Mouse (Mus musculus): Measurements from ENCODE around the gene Mlh3. TPM values are rescaled to one million over a fixed set of nuclear protein-coding genes. Genes with fewer than 3 reads are reported as not detected.
A peak's percentile ranks its signal among the peaks of the same experiment; 100 is the strongest.

The Mlh3 gene
- polyA plus RNA-seq, 1 experiment from 2014 or later: 8.8 TPM

DNA sequence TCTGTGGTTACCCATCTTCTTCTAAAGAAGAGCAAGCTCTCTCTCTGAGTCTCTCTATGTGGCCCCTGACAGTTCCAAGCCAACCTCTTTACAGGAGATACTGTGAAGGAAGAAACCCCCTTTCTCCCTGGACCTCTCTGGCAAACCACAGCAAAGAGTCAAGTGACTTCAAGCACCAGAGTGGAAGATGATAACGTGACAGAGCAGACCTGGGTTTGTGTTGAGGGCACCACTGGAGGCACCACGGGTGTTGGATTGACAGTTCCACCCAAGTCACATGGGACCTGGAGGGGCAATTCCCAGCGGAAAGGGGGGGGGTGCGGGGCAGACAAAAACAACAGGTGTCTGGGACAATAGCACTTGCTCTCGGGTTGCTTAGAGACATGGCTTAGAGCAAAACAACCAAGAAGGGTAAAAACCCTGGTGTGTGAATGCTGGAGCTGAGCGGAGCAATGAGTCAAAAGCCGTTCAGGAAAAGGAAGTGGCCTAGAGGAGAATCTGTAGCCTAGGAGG, 61.7 kb downstream of the Mlh3 start:
- Histone ChIP-seq H3K36me3 (ENCODE audit: insufficient read depth) (no peaks in the 10 kb centered on the region), H3K4me2 (no peak overlapping the region), H3K4me1 (ENCODE audit: insufficient read depth) (no peaks in the 10 kb centered on the region), H3K27ac (ENCODE audit: low read depth) (no peak overlapping the region), H3K9me3 (ENCODE audit: low read depth, low read length) (no peaks in the 10 kb centered on the region), H3K9ac (no peak overlapping the region), H3K27me3 (ENCODE audit: insufficient read depth, low read length) (no peaks in the 10 kb centered on the region), H3K4me3 (ENCODE audit: low read depth, low read length) (no peak overlapping the region)
- WGBS: 39% methylated on average over 7 of the region's 7 CpGs
- ATAC-seq (ENCODE audit: insufficient read depth): no peak
- DNase-seq: no peak
- no peak for TF ChIP-seq CTCF (IDR thresholded peaks at IDR 0.05; ENCODE audit: low read depth)

DNA sequence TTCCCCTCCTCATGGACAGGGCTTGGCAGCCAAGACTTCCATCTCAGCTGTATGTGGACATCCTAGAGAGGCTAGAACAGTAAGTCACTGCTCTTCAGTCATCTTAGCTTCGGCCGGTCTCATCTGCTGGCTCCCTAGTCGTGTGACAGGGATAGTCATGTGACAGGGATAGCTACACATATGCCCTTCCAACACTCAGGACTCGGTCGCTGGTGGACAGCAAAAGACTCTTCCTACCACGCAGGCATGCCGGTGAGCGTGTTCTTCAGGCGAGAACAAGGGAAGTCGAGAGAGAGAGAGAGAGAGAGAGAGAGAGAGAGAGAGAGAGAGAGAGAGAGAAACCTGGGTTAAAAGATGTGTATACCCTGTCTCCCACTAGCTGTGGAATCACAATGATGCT, 65.0 kb downstream of the Mlh3 start:
- Histone ChIP-seq H3K4me3 (ENCODE audit: low read depth, low read length) (no peak overlapping the region), H3K9ac (no peak overlapping the region), H3K27me3 (ENCODE audit: insufficient read depth, low read length) (no peaks in the 10 kb centered on the region), H3K4me2 (no peak overlapping the region), H3K27ac (ENCODE audit: low read depth) (no peak overlapping the region), H3K4me1 (ENCODE audit: insufficient read depth) (peaks cover 11% of the 10 kb centered on the region), H3K9me3 (ENCODE audit: low read depth, low read length) (no peaks in the 10 kb centered on the region), H3K36me3 (ENCODE audit: insufficient read depth) (no peaks in the 10 kb centered on the region)
- 84% methylated on average over 10 of the region's 10 CpGs for WGBS
- TF ChIP-seq CTCF (IDR thresholded peaks at IDR 0.05; ENCODE audit: low read depth): no peak
- DNase-seq (no peak), ATAC-seq (ENCODE audit: insufficient read depth) (no peak)

DNA sequence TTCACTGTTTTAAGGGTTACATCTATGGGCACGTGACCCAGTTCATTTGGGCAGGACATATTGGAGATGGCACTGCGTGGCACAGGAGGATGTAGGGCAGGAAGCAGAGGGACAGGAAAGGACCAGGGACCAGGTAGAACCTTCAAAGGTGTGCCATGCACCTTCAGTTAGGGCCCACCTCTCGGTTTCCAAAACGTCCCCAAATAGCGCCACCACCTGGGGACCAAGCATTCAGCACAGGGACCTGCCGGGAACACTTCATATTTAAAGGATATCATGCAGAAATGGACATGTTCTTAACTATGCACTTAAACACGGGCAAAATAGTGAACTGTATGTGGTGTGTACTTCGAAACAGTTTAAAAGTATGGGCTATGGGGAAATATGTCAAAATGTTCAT, 66.3 kb downstream of the Mlh3 start:
- H3K4me3 ChIP-seq (ENCODE audit: low read depth, low read length): no peak overlapping the region
- H3K36me3 ChIP-seq (ENCODE audit: insufficient read depth): no peaks in the 10 kb centered on the region
- H3K27ac ChIP-seq (ENCODE audit: low read depth): no peak overlapping the region
- 53% methylated on average over 8 of the region's 8 CpGs for WGBS
- DNase-seq: no peak
- ATAC-seq (ENCODE audit: insufficient read depth): no peak
- H3K27me3 ChIP-seq (ENCODE audit: insufficient read depth, low read length): no peaks in the 10 kb centered on the region
- H3K9me3 ChIP-seq (ENCODE audit: low read depth, low read length): no peaks in the 10 kb centered on the region
- TF ChIP-seq CTCF (IDR thresholded peaks at IDR 0.05; ENCODE audit: low read depth): peak; percentile 18; the same call in 1 of the 2 replicates
- peaks cover 11% of the 10 kb centered on the region for H3K4me1 ChIP-seq (ENCODE audit: insufficient read depth)
- H3K4me2 ChIP-seq: no peak overlapping the region
- H3K9ac ChIP-seq: no peak overlapping the region

DNA sequence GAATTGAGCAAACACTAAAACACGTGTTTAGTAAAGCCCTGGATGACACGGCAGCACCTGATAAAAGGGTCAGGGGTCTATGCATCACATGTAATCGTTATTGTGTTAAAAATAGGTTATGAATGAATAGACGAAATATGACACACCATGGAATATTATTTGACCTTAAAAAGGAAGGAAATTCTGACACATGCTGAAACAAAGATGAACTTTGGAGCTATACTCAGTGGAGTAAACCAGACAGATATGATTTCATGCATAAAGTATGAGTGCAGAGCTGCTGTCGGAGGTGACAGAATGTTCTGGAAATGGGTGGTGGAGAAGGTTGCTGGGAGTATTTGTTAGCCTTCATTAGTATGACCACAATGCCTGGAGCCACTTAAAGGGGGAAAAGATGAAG, 66.7 kb downstream of the Mlh3 start:
- no peaks in the 10 kb centered on the region for H3K9me3 ChIP-seq (ENCODE audit: low read depth, low read length)
- no peaks in the 10 kb centered on the region for H3K27me3 ChIP-seq (ENCODE audit: insufficient read depth, low read length)
- no peak overlapping the region for H3K27ac ChIP-seq (ENCODE audit: low read depth)
- H3K4me1 ChIP-seq (ENCODE audit: insufficient read depth): peaks cover 11% of the 10 kb centered on the region
- ATAC-seq (ENCODE audit: insufficient read depth) (no peak), DNase-seq (no peak)
- H3K36me3 ChIP-seq (ENCODE audit: insufficient read depth): no peaks in the 10 kb centered on the region
- no peak overlapping the region for H3K4me3 ChIP-seq (ENCODE audit: low read depth, low read length)
- 58% methylated on average over 5 of the region's 5 CpGs for WGBS
- no peak overlapping the region for H3K4me2 ChIP-seq
- no peak overlapping the region for H3K9ac ChIP-seq
- TF ChIP-seq CTCF (IDR thresholded peaks at IDR 0.05; ENCODE audit: low read depth): no peak

DNA sequence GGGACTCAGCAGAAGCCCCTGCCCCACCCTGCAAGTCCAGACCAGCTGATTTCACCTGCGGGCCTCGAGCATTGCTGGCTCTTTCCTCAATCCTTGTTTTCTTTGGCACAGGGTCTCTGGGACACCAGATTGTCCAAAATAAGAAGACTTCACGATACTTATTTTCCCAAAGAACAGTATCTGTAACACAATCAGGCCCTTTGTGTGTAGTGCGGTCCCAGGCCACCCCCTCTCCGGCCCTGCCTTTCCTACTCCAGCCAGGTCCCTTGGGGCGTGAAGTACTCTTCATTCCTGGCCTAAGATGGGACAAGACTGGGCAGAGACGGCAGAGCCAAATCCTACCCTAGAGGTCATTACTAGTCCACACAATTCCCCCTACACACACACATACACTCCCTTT, 68.2 kb downstream of the Mlh3 start:
- H3K27ac ChIP-seq (ENCODE audit: low read depth): no peak overlapping the region
- H3K4me3 ChIP-seq (ENCODE audit: low read depth, low read length): no peak overlapping the region
- no peaks in the 10 kb centered on the region for H3K36me3 ChIP-seq (ENCODE audit: insufficient read depth)
- WGBS: 81% methylated on average over 7 of the region's 7 CpGs
- no peaks in the 10 kb centered on the region for H3K9me3 ChIP-seq (ENCODE audit: low read depth, low read length)
- no peak for DNase-seq
- peaks cover 23% of the 10 kb centered on the region for H3K4me1 ChIP-seq (ENCODE audit: insufficient read depth)
- no peak for TF ChIP-seq CTCF (IDR thresholded peaks at IDR 0.05; ENCODE audit: low read depth)
- no peak overlapping the region for H3K4me2 ChIP-seq
- H3K9ac ChIP-seq: no peak overlapping the region
- ATAC-seq (ENCODE audit: insufficient read depth): no peak
- no peaks in the 10 kb centered on the region for H3K27me3 ChIP-seq (ENCODE audit: insufficient read depth, low read length)

GRCm38 (mm10) chr12:85201830-85202147, 68.6 kb downstream of the Mlh3 start:
- ATAC-seq (ENCODE audit: insufficient read depth): no peak
- TF ChIP-seq CTCF (IDR thresholded peaks at IDR 0.05; ENCODE audit: low read depth): no peak
- H3K4me1 ChIP-seq (ENCODE audit: insufficient read depth): peaks cover 25% of the 10 kb centered on the region
- no peak overlapping the region for H3K4me2 ChIP-seq
- no peak overlapping the region for H3K9ac ChIP-seq
- no peaks in the 10 kb centered on the region for H3K27me3 ChIP-seq (ENCODE audit: insufficient read depth, low read length)
- H3K4me3 ChIP-seq (ENCODE audit: low read depth, low read length): no peak overlapping the region
- H3K36me3 ChIP-seq (ENCODE audit: insufficient read depth): no peaks in the 10 kb centered on the region
- peak overlapping the region; percentile 65; the same call in 1 of the 2 replicates for H3K27ac ChIP-seq (ENCODE audit: low read depth)
- WGBS: 73% methylated on average over 2 of the region's 2 CpGs
- H3K9me3 ChIP-seq (ENCODE audit: low read depth, low read length): no peaks in the 10 kb centered on the region
- DNase-seq: no peak

- H3K9ac ChIP-seq: peak overlapping the region; percentile 16; the same call in 1 of the 2 replicates
- WGBS: 14% methylated on average over 24 of the region's 24 CpGs
- no peaks in the 10 kb centered on the region for H3K9me3 ChIP-seq (ENCODE audit: low read depth, low read length)
- H3K4me2 ChIP-seq: peak overlapping the region; percentile 27; the same call in 1 of the 2 replicates
- no peak overlapping the region for H3K4me3 ChIP-seq (ENCODE audit: low read depth, low read length)
- no peaks in the 10 kb centered on the region for H3K36me3 ChIP-seq (ENCODE audit: insufficient read depth)
- no peaks in the 10 kb centered on the region for H3K27me3 ChIP-seq (ENCODE audit: insufficient read depth, low read length)
- peak; percentile 16; the same call in 1 of the 2 replicates for TF ChIP-seq CTCF (IDR thresholded peaks at IDR 0.05; ENCODE audit: low read depth)
- DNase-seq (no peak), ATAC-seq (ENCODE audit: insufficient read depth) (no peak)
- peak overlapping the region; percentile 65 for H3K27ac ChIP-seq (ENCODE audit: low read depth)
- H3K4me1 ChIP-seq (ENCODE audit: insufficient read depth): peaks cover 25% of the 10 kb centered on the region
These were observed 69.2 kb downstream of the Mlh3 start for GRCm38 (mm10) chr12:85200929-85201829.

Data from lung, embryonic 14.5 days (tissue).